Mouse (Mus musculus) E14TG2a.4 (cell line): Measurements from ENCODE around the gene Gpr157.

Experiments used
- H3K27me3 ChIP-seq: 2 replicates; pipeline ENCODE4 v1.6.1; 2014; ENCODE audit warnings: low read length, control low read depth; ENCODE audit not compliant: insufficient read depth
- H3K36me3 ChIP-seq: 2 replicates; pipeline ENCODE4 v1.6.1; 2014; ENCODE audit warnings: low read length, control low read depth; ENCODE audit not compliant: insufficient read depth
- H3K4me1 ChIP-seq: replicated peaks from 2 replicates; pipeline ENCODE4 v1.6.1; 2014; ENCODE audit warnings: low read depth, low read length, control low read depth
- H3K4me3 ChIP-seq: replicated peaks from 2 replicates; pipeline ENCODE4 v1.5.1; 2014; ENCODE audit warnings: mild to moderate bottlenecking, low read length
- H3K9me3 ChIP-seq: 2 replicates; pipeline ENCODE4 v1.6.1; 2014; ENCODE audit warnings: low read length, control low read depth
- CTCF ChIP-seq: conservative IDR thresholded peaks from 2 replicates; pipeline ENCODE4 v1.5.1; 2014; ENCODE audit warnings: low read length
- NANOG ChIP-seq: IDR thresholded peaks from 2 replicates; pipeline ENCODE4 v1.6.1; 2014; ENCODE audit warnings: borderline replicate concordance, low read length, mixed read lengths
- POU5F1 ChIP-seq: IDR thresholded peaks from 2 replicates; pipeline ENCODE4 v1.6.1; 2014; ENCODE audit warnings: low read length, borderline replicate concordance

The Gpr157 gene

DNA sequence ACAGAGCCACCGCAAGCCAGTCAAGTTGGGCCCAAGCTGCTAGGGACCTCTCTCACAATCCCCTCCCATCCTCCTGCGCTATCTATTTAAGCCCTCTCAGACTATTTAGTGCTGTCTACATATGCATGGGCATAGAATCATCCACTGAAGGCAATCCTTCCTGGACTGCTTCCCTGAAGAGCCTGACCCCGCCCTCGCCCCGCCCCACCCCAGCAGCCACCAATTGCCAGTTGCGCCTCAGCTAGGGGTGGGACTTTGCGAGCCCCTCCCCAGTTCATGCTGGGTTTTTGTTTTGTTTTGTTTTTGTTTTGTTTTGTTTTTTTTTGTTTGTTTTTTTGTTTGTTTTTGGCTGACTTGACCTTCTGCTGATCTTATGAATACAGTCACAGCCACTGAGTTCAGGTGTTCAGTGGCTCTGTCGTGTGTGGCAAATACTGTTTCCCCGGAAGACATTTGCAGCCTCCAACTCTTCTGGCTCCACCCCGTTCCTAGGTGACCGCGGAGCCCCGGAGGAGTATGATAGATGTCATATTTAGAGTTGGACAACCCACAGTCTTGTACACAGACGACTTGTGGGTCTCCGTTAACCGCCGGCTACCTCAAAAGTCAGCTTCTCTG, 20.4 kb upstream of the Gpr157 start:
- H3K4me3 ChIP-seq: no peak overlapping the region
- H3K9me3 ChIP-seq: no peaks in the 10 kb centered on the region
- TF ChIP-seq NANOG: no peak
- TF ChIP-seq CTCF: no peak
- TF ChIP-seq POU5F1: no peak
- H3K36me3 ChIP-seq: peaks cover 82% of the 10 kb centered on the region
- peaks cover 48% of the 10 kb centered on the region for H3K4me1 ChIP-seq
- H3K27me3 ChIP-seq: no peaks in the 10 kb centered on the region

DNA sequence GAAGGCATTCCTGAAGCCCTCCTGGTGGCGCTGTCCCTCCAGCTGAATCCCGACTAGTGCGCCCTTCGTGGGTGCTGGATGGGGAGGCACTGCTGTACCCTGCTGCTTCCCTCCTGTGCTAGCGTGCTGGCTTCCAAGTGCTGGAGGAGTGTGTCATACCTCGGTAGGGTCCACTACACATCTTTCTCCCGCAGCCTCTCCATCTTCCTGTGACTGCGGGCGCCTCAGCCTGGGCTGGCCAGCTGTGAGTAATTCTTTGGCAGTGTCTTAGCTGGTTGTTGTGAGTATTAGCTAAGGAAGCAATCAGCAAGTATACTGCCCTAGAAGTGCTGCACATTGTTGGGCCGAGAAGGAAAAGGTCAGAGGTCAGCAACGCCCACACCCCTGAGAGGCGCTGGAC, 18.9 kb upstream of the Gpr157 start:
- Histone ChIP-seq H3K4me3 (no peak overlapping the region), H3K27me3 (no peaks in the 10 kb centered on the region), H3K36me3 (peaks cover 68% of the 10 kb centered on the region), H3K9me3 (no peaks in the 10 kb centered on the region), H3K4me1 (peaks cover 45% of the 10 kb centered on the region)
- TF ChIP-seq NANOG: no peak
- no peak for TF ChIP-seq CTCF
- no peak for TF ChIP-seq POU5F1

DNA sequence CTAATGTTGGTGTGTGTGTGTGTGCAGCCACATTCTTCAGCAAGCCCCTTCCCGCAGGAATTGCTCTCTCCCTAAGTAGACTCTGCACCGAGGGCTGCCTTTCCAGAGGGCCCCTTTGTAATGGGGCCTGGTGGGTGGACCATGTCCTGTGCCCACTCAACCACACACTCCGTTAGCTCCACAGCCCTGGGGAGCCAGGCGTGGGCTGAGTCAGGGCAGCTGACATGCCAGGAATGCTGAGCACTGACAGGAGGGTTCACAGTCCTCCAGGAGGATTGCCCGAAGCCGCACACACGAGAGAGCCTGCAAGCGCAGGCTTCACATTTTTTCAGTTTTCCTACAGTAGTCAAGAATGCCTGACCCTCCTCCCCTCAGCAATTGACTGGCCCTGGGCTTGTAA, 17.0 kb upstream of the Gpr157 start:
- H3K4me3 ChIP-seq: no peak overlapping the region
- no peaks in the 10 kb centered on the region for H3K9me3 ChIP-seq
- TF ChIP-seq NANOG (no peak), CTCF (no peak), POU5F1 (no peak)
- no peaks in the 10 kb centered on the region for H3K27me3 ChIP-seq
- H3K4me1 ChIP-seq: peaks cover 42% of the 10 kb centered on the region
- H3K36me3 ChIP-seq: peaks cover 50% of the 10 kb centered on the region

DNA sequence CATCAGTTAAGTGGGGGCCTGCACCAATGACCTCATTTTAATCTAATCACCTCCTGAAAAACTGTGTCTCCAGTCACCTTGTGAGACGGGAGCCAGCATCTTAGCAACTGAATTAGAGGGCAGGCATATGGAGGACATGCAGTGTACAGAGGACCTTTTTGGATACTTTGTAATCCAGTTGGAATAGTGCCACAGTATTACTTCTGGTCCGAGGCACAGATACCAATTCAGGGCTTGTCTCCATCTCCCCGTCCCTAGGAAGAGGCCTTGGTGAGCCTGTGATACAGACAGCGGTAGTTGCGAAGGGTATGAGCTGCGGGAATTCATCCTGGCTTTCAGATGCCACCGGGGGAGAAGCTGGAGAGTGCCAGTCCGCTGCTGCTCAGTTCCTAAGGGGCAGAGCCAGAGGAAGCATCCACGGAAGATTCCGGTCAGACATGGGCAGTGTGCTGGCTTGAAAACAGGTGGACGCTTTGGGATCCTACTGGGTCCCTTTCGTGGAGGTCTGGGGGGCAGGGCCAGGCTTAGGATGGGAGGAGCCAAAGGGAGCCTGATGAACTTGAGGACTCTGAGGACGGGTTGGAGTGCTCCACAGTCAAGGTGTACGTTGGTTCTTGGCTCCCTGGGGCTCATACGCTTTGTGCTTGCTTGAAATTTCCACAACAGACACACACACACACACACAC, 14.6 kb upstream of the Gpr157 start:
- peaks cover 6% of the 10 kb centered on the region for H3K27me3 ChIP-seq
- H3K36me3 ChIP-seq: peaks cover 37% of the 10 kb centered on the region
- peaks cover 35% of the 10 kb centered on the region for H3K4me1 ChIP-seq
- H3K9me3 ChIP-seq: no peaks in the 10 kb centered on the region
- peak overlapping the region; percentile 30 for H3K4me3 ChIP-seq
- TF ChIP-seq POU5F1 (no peak), NANOG (no peak), CTCF (no peak)

DNA sequence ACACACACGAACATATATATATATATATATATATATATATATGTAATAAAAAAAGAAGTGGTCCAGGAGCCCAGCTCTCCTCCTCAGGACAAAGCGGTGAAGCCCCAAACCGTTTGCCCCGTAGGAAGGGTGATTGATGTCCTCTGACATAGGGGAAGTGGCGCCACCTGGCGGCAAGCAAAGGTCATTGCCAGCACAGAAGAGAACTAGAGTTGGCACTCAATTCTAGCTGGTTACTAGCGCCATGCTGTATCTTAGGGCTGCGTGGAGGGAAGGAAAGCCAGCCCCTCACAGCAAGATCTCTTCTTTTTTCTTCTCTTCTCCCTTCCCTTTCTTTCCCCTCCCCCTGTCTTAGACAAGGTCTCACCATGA, 14.1 kb upstream of the Gpr157 start:
- TF ChIP-seq CTCF (peak; percentile 89), POU5F1 (no peak)
- H3K27me3 ChIP-seq: peaks cover 9% of the 10 kb centered on the region
- H3K4me1 ChIP-seq: peaks cover 31% of the 10 kb centered on the region
- peaks cover 34% of the 10 kb centered on the region for H3K36me3 ChIP-seq
- no peak overlapping the region for H3K4me3 ChIP-seq
- no peaks in the 10 kb centered on the region for H3K9me3 ChIP-seq

DNA sequence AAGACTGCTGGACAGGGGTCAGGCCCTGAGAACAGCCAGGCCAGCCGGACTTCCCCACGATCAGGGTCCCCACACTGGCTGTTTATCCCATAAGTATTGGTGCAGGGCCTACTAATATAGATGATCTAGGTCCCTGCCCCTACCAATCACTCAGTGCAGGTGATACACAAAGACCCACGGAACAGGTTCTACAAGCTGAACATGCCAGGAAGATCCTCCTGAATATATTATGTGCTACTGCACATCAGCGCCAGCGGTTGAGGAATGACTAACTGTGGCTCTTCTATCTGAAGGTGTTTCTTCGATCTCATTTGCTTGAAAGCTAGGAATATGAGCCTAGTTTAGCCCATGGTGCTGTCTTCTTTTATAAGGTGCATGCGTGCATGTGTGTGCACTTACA, 11.8 kb upstream of the Gpr157 start:
- TF ChIP-seq CTCF (no peak), POU5F1 (no peak), NANOG (no peak)
- peaks cover 18% of the 10 kb centered on the region for H3K27me3 ChIP-seq
- no peak overlapping the region for H3K4me3 ChIP-seq
- H3K9me3 ChIP-seq: no peaks in the 10 kb centered on the region
- peaks cover 12% of the 10 kb centered on the region for H3K36me3 ChIP-seq
- H3K4me1 ChIP-seq: peaks cover 14% of the 10 kb centered on the region

DNA sequence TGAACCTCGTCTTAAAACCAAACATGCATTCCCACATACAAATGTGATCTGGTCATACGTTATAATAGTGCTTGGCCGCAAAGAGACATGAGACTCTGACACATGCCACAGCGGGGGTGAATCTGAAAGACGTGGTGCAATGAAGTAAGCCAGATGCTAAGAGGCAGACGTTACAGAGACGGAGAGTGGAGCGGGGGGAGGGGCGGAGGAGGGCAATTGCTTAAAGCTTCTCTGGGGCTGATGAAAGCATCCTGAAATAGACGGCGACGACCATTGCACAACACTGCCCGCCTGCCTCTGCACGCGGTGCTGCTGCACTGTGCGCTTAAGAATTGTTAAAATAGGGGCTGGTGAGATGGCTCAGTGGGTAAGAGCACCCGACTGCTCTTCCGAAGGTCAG, 11.0 kb upstream of the Gpr157 start:
- Histone ChIP-seq H3K27me3 (peaks cover 18% of the 10 kb centered on the region), H3K36me3 (peaks cover 4% of the 10 kb centered on the region; the same call in 1 of the 2 replicates)

DNA sequence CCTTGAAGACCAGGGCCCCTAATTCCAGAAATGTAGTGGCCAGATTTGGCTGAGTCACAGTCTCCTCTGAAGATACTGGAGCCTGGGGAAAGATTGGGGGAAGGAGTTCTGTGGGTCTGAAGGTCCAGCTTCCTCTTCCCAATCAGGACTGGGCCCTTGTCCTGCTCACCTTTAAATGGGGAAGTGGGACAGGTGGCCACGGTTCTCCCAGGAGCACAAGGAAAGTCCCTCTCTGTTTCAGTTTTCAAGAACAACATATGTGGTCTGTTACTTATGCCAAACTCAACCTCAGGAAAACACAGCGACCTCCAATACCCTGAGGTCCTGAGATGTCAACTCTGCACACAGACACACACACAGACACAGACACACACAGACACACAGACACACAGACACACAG, 8.5 kb upstream of the Gpr157 start:
- Histone ChIP-seq H3K4me3 (no peak overlapping the region), H3K9me3 (no peaks in the 10 kb centered on the region), H3K27me3 (peaks cover 18% of the 10 kb centered on the region), H3K4me1 (peaks cover 8% of the 10 kb centered on the region), H3K36me3 (no peaks in the 10 kb centered on the region)
- TF ChIP-seq POU5F1: no peak
- no peak for TF ChIP-seq NANOG
- no peak for TF ChIP-seq CTCF

More for the DNA sequence above, 11.0 kb upstream of the Gpr157 start:
- no peak for TF ChIP-seq CTCF
- TF ChIP-seq NANOG: no peak
- no peak for TF ChIP-seq POU5F1
- H3K9me3 ChIP-seq: no peaks in the 10 kb centered on the region
- H3K4me3 ChIP-seq: no peak overlapping the region
- peaks cover 14% of the 10 kb centered on the region for H3K4me1 ChIP-seq

DNA sequence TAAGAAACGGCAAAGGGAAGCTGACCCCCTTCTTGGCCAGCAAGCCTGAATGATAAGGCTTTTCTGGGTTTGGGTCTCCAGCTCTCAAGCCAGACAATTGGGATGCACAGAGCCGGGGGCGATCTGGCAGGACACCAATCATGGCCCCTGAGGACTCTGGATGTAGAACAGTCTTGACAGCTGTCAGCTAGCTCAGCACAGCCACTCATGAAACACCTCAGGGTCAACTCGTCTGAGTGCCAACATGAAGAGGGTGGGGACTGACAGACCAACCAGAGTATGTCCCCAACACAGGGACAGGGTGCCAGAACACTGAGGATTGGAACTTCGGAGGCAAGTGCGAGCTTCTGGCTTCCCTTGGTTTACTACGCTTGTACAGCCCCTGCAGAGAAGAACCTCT, 7.9 kb upstream of the Gpr157 start:
- peaks cover 8% of the 10 kb centered on the region for H3K4me1 ChIP-seq

More for the DNA sequence above, 7.9 kb upstream of the Gpr157 start:
- Histone ChIP-seq H3K36me3 (no peaks in the 10 kb centered on the region), H3K27me3 (peaks cover 18% of the 10 kb centered on the region), H3K4me3 (no peak overlapping the region), H3K9me3 (no peaks in the 10 kb centered on the region)
- TF ChIP-seq CTCF (no peak), POU5F1 (no peak), NANOG (no peak)
